Comparison of ENCODE assay signal across 8 mouse cellular contexts in the genomic region with DNA sequence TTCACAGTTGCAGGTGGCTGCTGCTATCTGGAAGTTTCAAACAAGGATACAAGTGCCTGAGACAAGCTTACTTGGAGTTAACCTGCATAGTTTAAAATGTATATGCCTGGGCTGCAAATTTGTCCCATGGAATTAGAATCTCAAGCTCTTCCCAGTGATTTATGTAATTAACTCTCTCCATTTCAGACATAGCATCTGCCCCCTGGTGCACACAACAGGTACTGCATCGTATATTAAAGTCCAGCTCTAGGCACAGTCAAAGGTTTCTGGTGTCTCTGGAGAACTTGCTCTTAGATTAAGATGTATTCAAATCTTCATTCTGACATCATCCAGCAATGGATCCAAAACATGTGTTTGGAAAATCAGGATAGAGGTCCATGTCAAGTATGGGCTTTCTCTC.
DNase-seq lines count a peak whose midpoint lies in the region; ATAC-seq and TF ChIP-seq lines count a peak whose summit lies in the region.

No protein-coding gene starts in this region.

- H3K36me3 ChIP-seq in forebrain, embryonic 14.5 days (ENCODE audit: control insufficient read depth, insufficient read depth, low read length): no peaks in the 10 kb centered on the region
- no peaks in the 10 kb centered on the region for H3K36me3 ChIP-seq in forebrain, embryonic 12.5 days (replicated peaks)
- no peaks in the 10 kb centered on the region for H3K36me3 ChIP-seq in embryonic facial prominence, embryonic 14.5 days (ENCODE audit: control insufficient read depth, insufficient read depth, low read length)
- H3K36me3 ChIP-seq in midbrain, embryonic 14.5 days (ENCODE audit: control insufficient read depth, insufficient read depth, low read length): no peaks in the 10 kb centered on the region

- no peak overlapping the region for H3K4me2 ChIP-seq in forebrain, embryonic 14.5 days (ENCODE audit: low read length)
- H3K4me2 ChIP-seq in forebrain, embryonic 12.5 days: no peak overlapping the region
- H3K4me2 ChIP-seq in embryonic facial prominence, embryonic 14.5 days (ENCODE audit: low read depth, low read length): no peak overlapping the region
- H3K4me2 ChIP-seq in midbrain, embryonic 14.5 days (ENCODE audit: low read length): no peak overlapping the region

- POLR2A ChIA-PET in Patski (lab: Charles Lee): no interaction called here

- H3K4me1 ChIP-seq in forebrain, embryonic 14.5 days (ENCODE audit: control insufficient read depth, insufficient read depth, low read length): no peaks in the 10 kb centered on the region
- peaks cover 5% of the 10 kb centered on the region; the same call in 1 of the 2 replicates for H3K4me1 ChIP-seq in forebrain, embryonic 12.5 days
- H3K4me1 ChIP-seq in embryonic facial prominence, embryonic 14.5 days (ENCODE audit: control insufficient read depth, insufficient read depth, low read length): no peaks in the 10 kb centered on the region
- no peaks in the 10 kb centered on the region for H3K4me1 ChIP-seq in midbrain, embryonic 14.5 days (ENCODE audit: control insufficient read depth, insufficient read depth, low read length)

- no peak overlapping the region for H3K9ac ChIP-seq in forebrain, embryonic 14.5 days (ENCODE audit: low read length)
- no peak overlapping the region for H3K9ac ChIP-seq in forebrain, embryonic 12.5 days
- H3K9ac ChIP-seq in embryonic facial prominence, embryonic 14.5 days (ENCODE audit: low read depth, low read length): no peak overlapping the region
- no peak overlapping the region for H3K9ac ChIP-seq in midbrain, embryonic 14.5 days (replicated peaks; ENCODE audit: low read length)

- no peak overlapping the region for H3K4me3 ChIP-seq in forebrain, embryonic 14.5 days (ENCODE audit: low read depth, low read length)
- H3K4me3 ChIP-seq in forebrain, embryonic 12.5 days (replicated peaks): no peak overlapping the region
- no peak overlapping the region for H3K4me3 ChIP-seq in embryonic facial prominence, embryonic 14.5 days (ENCODE audit: low read depth, low read length)
- H3K4me3 ChIP-seq in midbrain, embryonic 14.5 days (replicated peaks; ENCODE audit: low read depth, low read length): no peak overlapping the region

- intact Hi-C loops in left cerebral cortex, postnatal 4 days (cut with DNase I): loop anchor here (5.0 kb wide), 1 partner anchor 1521 kb away; no protein-coding TSS in a partner anchor
- intact Hi-C loops in left cerebral cortex, postnatal 10 days (cut with DNase I): no loop called here

- no peak overlapping the region for H3K27ac ChIP-seq in forebrain, embryonic 14.5 days (ENCODE audit: low read depth, low read length)
- no peak overlapping the region for H3K27ac ChIP-seq in forebrain, embryonic 12.5 days
- H3K27ac ChIP-seq in embryonic facial prominence, embryonic 14.5 days (replicated peaks; ENCODE audit: low read depth, low read length): no peak overlapping the region
- no peak overlapping the region for H3K27ac ChIP-seq in midbrain, embryonic 14.5 days (replicated peaks; ENCODE audit: low read depth, low read length)

- peak; percentile 58 for DNase-seq in forebrain, embryonic 14.5 days (ENCODE audit: low spot score)
- DNase-seq in left cerebral cortex, postnatal 4 days: peak; percentile 31
- no peak for DNase-seq in left cerebral cortex, postnatal 10 days (ENCODE audit: extremely low spot score in 1 of 2, low spot score in 2 of 2)
- no peak for DNase-seq in Patski (ENCODE audit: low read depth, low spot score)
- DNase-seq in embryonic facial prominence, embryonic 14.5 days (ENCODE audit: low spot score): peak; percentile 16
- DNase-seq in midbrain, embryonic 14.5 days: peak; percentile 71
- DNase-seq in gastrocnemius, postnatal 4 days (ENCODE audit: low spot score in 2 of 2): no peak

- in situ Hi-C loops in Patski (cut with MboI; ENCODE audit: low pct_unique_long_range_greater_than_20kb): loop anchor here (10.0 to 25.0 kb wide), 2 partner anchors 96 to 629 kb away; a partner anchor contains a TSS

- H3K27me3 ChIP-seq in forebrain, embryonic 14.5 days (replicated peaks; ENCODE audit: control insufficient read depth, insufficient read depth, low read length): no peaks in the 10 kb centered on the region
- H3K27me3 ChIP-seq in forebrain, embryonic 12.5 days: no peaks in the 10 kb centered on the region
- H3K27me3 ChIP-seq in Patski: no peaks in the 10 kb centered on the region
- no peaks in the 10 kb centered on the region for H3K27me3 ChIP-seq in embryonic facial prominence, embryonic 14.5 days (replicated peaks; ENCODE audit: control insufficient read depth, insufficient read depth, low read length)
- H3K27me3 ChIP-seq in midbrain, embryonic 14.5 days (ENCODE audit: control insufficient read depth, insufficient read depth, low read length): no peaks in the 10 kb centered on the region

- ATAC-seq in forebrain, embryonic 14.5 days: no peak
- ATAC-seq in forebrain, embryonic 12.5 days (ENCODE audit: low FRiP score): no peak
- ATAC-seq in Patski: no peak
- no peak for ATAC-seq in embryonic facial prominence, embryonic 14.5 days (ENCODE audit: low read depth)
- no peak for ATAC-seq in midbrain, embryonic 14.5 days (ENCODE audit: low FRiP score, low TSS enrichment)

- WGBS in forebrain, embryonic 14.5 days: 10% methylated on average over 1 of the region's 1 CpGs
- 7% methylated on average over 1 of the region's 1 CpGs for WGBS in forebrain, embryonic 12.5 days
- WGBS in embryonic facial prominence, embryonic 14.5 days: 5% methylated on average over 1 of the region's 1 CpGs
- 5% methylated on average over 1 of the region's 1 CpGs for WGBS in midbrain, embryonic 14.5 days

- CTCF ChIA-PET in Patski (lab: Charles Lee): interaction anchor here (0.7 to 1.6 kb wide), 6 partner anchors 12 to 322 kb away, joined by 3 to 5 read pairs (median 4); no protein-coding TSS in a partner anchor

- TF ChIP-seq CTCF in Patski (IDR thresholded peaks at IDR 0.05): peak; percentile 69

- no peaks in the 10 kb centered on the region for H3K9me3 ChIP-seq in forebrain, embryonic 14.5 days (replicated peaks; ENCODE audit: control insufficient read depth, low read length)
- H3K9me3 ChIP-seq in forebrain, embryonic 12.5 days: no peaks in the 10 kb centered on the region
- H3K9me3 ChIP-seq in embryonic facial prominence, embryonic 14.5 days (ENCODE audit: control insufficient read depth, low read length): no peaks in the 10 kb centered on the region
- no peaks in the 10 kb centered on the region for H3K9me3 ChIP-seq in midbrain, embryonic 14.5 days (ENCODE audit: control insufficient read depth, low read length)

Comparison
In these comparisons a context has a peak if more than half of its experiments do, and no peak if none do; other contexts are left out.
1. DNase-seq: peak in forebrain, embryonic 14.5 days (single experiment), left cerebral cortex, postnatal 4 days (single experiment), embryonic facial prominence, embryonic 14.5 days (single experiment) and midbrain, embryonic 14.5 days (single experiment); none in left cerebral cortex, postnatal 10 days (0 of 2), Patski (single experiment) and gastrocnemius, postnatal 4 days (0 of 2).